Mouse (Mus musculus) thymus, postnatal 14 days (tissue): Measurements from ENCODE around the gene Ccdc62.

Source experiments
- DNase-seq: peaks from one replicate; pipeline ENCODE4 v3.0.0; 2021

The Ccdc62 gene

DNA sequence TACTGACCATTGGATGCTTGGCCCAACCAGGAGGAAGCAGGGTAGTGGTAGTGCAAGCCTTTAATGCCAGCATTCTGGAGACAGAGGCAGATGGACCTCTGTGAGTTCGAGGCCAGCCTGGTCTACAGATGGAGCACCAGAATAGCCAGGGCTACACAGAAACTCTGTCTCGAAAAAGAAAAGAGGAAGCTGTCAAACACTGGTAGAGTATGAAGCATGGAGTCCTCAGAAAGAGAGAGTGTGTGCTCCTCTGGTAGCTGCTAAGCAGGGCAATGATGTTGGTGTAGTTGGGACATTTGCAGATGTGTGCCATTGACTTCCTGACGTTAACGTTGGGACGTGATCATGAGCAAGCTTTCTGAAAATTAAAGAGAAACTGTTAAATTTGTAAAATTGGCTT, 8.0 kb downstream of the Ccdc62 start:
- DNase-seq, result no peak

DNA sequence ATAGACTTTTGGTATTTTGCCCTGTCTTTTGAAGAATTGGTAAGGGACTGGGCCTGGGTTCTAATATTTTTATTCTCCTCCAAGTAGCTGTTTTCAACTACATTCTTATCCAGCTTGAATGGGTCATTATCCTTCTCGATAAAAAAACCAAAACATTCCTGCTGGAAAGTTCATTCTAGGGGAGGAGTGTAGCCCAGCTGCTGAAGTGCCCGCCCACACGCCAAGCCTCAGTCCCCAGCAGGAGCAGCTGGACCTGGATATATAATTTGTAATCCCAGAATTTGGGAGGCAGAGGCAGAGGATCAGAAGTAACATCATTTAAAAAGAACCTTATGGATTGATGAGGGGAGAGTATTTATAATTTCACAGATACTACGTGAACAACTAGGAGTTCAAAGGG, 16.1 kb downstream of the Ccdc62 start:
- DNase-seq, result no peak

- DNase-seq, result peak; percentile 43
These were observed 16.7 kb downstream of the Ccdc62 start for GRCm38 (mm10) chr5:123947041-123947761.

DNA sequence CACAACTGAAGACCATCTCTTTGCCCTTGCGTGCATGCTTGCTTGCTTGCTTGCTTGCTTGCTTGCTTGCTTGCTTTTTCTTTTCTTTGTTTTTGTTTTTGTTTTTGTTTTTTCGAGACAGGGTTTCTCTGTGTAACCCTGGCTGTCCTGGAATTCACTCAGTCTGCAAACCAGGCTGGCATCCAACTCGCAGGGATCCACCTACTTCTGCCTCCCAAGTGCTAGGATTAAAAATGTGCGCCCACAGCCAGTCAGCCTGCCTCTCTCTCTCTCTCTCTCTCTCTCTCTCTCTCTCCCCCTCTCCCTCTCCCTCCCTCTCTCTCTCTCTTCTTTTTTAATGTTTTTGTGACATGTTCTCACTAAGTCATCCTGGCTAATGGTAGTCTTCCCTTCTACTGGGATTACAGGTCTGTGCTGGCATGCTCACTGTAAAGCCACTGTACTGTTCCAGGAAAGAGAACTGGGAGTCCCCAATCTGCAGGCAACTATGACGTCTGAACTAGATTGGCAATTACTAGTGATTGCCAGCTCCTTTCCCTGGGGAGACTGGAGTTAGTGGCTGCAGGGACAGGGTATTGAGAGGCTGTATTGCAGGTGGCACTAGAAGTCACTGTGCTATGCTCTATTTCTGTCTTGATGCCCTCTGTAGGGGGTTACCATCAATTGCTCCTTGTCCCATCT, 22.0 kb downstream of the Ccdc62 start:
- DNase-seq, result no peak

DNA sequence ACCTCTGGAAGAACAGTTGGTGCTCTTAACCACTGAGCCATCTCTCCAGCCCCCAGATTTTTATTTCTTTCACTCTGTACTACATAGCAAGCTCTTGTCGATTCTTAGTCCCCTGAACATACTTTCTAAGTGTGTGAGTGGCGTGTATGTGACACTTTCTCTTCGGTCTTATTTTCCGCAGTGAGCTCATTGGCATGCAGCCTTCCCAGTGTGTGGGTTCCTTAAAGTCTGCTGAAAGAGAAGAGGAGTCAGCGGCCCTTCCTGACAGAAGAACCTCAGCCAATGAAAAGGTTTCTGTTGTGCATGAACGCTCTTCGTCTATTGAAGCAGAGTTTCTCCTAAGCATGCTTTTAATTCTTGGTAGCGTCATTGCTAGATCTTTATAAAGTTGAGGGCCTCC, 26.7 kb downstream of the Ccdc62 start:
- DNase-seq, result no peak

- no peak for DNase-seq
These were observed 28.5 kb downstream of the Ccdc62 start for GRCm38 (mm10) chr5:123959018-123959417.

DNA sequence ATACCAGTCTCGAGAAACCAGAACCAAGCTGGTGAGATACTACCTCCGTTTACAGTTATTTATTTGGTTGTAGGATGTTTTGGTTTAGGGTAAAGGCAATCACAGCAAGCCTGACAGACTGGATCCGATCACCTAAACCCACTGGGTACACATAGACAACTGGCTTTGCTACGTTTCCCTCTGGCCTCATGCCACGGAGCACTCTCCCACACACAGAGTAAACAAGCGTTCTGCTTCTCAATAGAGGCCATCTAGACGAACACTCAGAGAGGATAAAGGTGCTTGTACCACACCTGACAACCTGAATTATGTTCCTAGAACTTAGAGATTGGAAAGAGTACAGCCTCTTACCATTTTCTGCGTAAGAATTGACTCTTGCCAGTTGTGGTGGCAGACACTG, 29.6 kb downstream of the Ccdc62 start:
- no peak for DNase-seq

GRCm38 (mm10) chr5:123961046-123961445, 30.6 kb downstream of the Ccdc62 start:
- no peak for DNase-seq

DNA sequence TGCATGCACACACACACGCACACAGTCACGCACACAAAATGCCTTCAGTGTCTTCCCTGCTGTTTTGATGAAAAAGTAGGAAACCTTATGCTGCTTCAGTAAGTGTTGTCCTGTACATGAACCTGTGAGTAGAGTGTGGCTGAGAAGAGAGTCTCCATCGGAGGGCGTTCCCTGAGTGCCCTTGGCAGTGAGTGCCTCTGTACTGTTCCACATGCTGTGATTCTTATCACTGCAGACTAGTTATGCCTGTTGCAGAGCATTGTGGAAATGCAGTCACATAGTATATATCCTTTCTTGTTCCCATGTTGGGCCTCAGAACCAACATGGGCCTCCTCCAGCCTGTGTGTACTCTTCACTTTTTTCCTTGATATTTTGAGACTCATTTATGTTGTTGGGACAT, 33.7 kb downstream of the Ccdc62 start:
- no peak for DNase-seq

GRCm38 (mm10) chr5:123966759-123967158, 36.3 kb downstream of the Ccdc62 start:
- DNase-seq, result no peak

- DNase-seq, result no peak
These were observed 38.0 kb downstream of the Ccdc62 start for GRCm38 (mm10) chr5:123968468-123968867.

- no peak for DNase-seq
These were observed 38.7 kb downstream of the Ccdc62 start for GRCm38 (mm10) chr5:123969216-123969615.

GRCm38 (mm10) chr5:123970576-123970975, 40.1 kb downstream of the Ccdc62 start:
- no peak for DNase-seq

GRCm38 (mm10) chr5:123972453-123972852, 42.0 kb downstream of the Ccdc62 start:
- no peak for DNase-seq

DNA sequence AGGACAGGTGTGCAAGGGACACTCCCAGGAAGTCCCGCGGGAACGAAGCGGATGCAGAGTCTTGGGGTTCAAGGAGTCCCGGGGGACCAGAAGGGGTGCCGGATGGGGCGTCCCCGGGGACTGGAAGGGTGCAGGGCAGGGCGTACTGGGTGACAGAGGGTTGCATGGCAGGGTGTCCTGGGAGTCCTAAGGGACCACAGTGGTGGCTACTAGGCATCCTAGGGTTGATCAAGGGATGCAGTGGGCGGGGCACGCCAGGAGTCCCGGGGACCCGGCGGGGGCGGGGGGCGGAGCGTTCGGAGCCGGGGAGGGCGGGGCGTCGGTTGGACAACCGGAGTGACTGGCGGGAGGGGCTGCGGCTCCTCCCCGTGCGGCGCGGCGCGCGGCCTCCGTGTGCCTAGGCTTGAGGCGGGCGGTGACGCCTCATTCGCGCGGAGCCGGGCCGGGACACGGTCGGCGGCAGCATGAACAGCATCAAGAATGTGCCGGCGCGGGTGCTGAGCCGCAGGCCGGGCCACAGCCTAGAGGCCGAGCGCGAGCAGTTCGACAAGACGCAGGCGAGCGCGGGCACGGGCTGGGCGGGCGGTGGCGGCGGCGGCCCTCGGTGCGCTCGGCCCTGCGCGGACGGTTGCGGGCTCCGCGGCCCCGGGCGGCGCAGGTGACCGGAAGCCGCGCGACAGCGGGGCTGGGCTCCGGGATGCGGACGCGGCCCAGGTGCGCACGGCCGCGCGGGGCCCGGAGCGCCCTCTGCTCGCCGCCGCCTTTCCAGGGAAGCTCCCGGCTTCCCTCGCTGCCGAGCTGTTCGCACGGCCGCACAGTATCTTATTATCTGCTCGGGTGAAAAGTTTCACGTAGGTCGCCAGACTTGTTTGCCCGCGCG, 43.1 kb downstream of the Ccdc62 start, which contains the start of gene Hip1r:
Gene Hip1r (plus strand): TSS at position 330 of the 880 bp plus-strand sequence.
- peak; percentile 83 for DNase-seq

GRCm38 (mm10) chr5:123974179-123974485, 43.7 kb downstream of the Ccdc62 start:
- DNase-seq, result peak; percentile 27

- no peak for DNase-seq
These were observed 44.2 kb downstream of the Ccdc62 start for GRCm38 (mm10) chr5:123974616-123975111.

- no peak for DNase-seq
These were observed 45.2 kb downstream of the Ccdc62 start for GRCm38 (mm10) chr5:123975668-123976180.

- DNase-seq, result no peak
These were observed 46.8 kb downstream of the Ccdc62 start for GRCm38 (mm10) chr5:123977231-123977630.

DNA sequence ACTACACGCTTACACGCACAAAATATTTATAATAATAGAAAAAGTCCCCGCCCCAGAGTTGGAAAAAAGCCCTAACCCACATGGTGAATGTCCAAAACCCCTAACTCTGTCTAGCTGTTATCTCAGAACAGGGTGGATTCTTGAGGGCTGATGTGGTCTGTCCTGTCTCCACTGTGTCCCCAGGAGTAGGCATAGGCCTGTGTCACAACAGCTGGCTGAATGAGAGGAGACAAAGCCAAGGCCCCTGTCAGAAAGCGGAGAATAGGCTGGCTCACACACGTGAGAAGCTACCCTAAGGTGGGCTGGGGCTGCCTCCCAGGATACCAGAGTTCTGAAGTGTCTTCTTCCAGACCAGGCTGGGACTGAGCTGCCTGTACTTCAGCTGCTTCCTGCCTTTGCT, 47.7 kb downstream of the Ccdc62 start:
- DNase-seq, result no peak

- DNase-seq, result no peak
These were observed 48.9 kb downstream of the Ccdc62 start for GRCm38 (mm10) chr5:123979221-123979979.

DNA sequence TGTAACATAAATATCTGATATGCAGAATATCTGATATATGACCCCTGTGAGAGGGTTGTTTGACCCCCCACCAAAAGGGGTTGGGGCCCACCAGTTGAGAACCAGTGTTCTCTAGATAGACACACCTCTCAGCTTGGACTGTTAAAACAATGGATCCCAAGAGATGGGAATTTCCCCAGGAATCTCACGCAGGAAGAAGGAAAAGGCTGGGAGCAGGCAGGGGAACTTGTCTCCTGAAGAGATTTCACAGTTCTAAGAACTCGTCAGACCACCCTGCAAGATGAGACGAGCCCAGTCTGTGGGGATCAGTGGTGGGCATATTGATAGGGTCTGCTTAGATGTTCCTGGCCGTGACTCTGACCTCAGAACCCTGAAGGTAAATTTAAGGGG, 49.5 kb downstream of the Ccdc62 start:
- DNase-seq, result no peak
